Mouse (Mus musculus) layer of hippocampus, adult 8-10 months (tissue): ENCODE data around the gene Rps2. TPM values are rescaled to one million over a fixed set of nuclear protein-coding genes. Genes with fewer than 3 reads are reported as not detected.

ENCODE experiments used
- DNase-seq, 2 experiments: peaks; one replicate each; pipeline ENCODE4 v3.0.0; 2022; ENCODE audit warnings: low spot score in 2 of 2
- total RNA-seq, 4 experiments: library from RNA; stranded (reverse); gene quantifications; 2 replicates each; pipeline ENCODE4 v1.2.4; 2022

The Rps2 gene
- total RNA-seq, 4 experiments from 2014 or later: 282 to 365 (median 323) TPM

GRCm38 (mm10) chr17:24732233-24732935 lies 14.5 kb downstream of the Rps2 start:
- DNase-seq: no peak

DNA sequence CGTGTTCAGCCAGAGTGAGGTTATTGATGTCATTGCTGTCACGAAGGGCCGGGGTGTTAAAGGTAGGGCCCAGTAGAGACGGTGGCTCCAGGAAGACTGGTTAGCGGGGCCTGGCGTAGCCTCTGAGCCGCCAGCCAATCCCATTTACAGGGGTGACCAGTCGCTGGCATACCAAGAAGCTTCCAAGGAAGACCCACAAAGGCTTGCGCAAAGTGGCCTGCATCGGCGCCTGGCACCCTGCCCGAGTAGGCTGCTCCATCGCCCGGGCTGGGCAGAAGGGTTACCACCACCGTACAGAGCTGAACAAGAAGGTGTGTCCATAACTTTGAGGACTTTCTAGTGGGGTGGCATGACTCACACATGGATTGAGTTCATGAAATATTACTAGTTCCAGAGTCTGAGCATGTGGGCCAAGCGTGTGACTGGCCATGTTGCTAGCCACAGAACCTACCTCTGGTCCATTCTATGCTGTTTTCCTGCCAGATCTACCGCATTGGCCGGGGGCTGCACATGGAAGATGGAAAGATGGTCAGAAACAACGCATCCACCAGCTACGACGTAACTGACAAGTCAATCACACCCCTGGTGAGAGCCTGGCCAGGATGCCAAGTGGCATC lies 15.6 kb downstream of the Rps2 start:
- DNase-seq: no peak

DNA sequence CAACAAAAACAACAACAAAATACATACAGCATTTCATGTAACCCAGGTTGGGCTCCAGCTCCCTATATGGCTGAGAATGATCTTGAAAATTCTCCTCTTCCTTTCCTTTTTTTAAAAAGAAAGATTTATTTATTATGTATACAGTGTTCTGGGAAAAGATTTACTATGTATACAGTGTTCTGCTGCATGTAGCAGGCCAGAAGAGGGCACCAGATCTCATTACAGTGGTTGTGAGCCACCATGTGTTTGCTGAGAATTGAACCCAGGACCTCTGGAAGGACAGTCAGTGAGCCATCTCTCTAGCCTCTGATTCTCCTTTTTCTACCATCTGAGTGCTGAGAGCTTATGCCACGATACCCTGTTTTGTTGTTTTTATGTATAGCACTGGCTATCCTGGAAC lies 16.6 kb downstream of the Rps2 start:
- DNase-seq: no peak

- DNase-seq: no peak
Observed at GRCm38 (mm10) chr17:24735446-24735845, 17.5 kb downstream of the Rps2 start.

- peak; percentile 93 to 96 for DNase-seq
Observed at GRCm38 (mm10) chr17:24736330-24737051, 18.6 kb downstream of the Rps2 start, which contains the start of gene Msrb1. Gene Msrb1 (plus strand): TSS chr17:24736642.

DNA sequence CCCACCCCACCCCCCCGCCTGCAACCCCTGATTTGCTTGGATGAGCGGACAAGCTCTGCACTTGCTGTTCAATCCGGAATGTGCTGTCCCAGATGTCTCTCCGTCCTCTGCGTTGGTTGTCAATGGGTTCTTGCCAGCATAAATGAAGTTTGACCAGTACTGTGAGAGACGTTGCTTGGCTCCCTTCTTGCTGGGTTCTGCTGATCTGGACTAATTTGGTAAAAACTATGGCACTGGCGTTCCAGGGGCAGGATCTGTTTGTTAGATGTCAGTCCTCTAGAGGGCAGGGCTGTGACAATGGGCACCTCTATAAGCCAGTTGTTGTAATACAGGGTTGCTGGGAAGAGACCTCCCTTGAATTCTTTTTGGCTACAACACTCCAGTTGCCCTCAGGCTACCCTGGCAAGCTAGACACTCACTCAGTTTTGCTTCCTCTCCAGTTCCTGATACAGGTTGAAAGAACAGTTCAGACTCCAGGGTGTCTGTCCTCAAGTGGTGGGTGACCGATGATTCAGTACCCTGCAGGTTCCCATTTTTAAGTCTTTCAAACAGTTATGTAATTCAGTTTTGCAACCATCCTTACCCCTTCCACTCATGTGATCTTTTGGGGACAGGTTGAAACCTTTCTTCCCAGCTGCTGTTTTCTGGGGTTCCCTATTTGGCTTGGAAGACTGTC lies 19.4 kb downstream of the Rps2 start:
- DNase-seq: no peak

GRCm38 (mm10) chr17:24738238-24738637 lies 20.3 kb downstream of the Rps2 start:
- DNase-seq: no peak

DNA sequence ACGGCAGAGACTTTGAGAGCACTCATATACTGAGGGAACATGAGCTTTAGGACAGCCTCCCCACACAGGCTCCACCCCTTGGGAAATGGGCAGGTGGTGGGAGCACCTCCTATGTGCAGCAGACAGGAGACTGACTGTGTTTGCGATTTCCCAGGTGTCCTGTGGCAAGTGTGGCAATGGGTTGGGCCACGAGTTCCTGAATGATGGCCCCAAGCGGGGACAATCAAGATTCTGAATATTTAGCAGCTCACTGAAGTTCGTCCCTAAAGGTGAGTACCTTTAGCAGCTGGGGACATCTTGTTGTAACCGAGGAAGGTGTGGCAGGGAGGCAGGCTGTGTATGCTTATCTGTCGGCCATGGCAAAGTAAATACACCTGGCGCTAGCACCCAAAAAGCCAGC lies 22.0 kb downstream of the Rps2 start:
- DNase-seq: no peak

DNA sequence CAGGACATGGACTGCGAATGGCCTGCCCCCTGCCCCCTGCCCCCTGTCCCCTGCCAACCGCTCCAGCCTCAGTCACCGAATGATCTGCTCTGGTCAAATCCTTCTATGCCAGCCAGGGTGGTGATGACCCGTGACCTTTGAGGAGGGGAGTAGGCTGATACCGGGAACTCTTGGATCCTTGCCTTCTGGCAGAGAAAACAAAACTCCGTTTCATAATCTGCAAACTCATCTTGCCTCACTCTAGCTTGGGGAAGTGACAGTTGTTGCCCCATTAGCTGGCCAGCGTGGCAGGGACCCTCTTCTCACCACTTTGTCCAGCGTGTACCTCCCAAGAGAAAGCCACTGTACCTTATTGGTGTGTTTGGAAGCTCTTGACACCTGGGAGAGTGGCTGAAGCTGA lies 24.4 kb downstream of the Rps2 start:
- no peak for DNase-seq

DNA sequence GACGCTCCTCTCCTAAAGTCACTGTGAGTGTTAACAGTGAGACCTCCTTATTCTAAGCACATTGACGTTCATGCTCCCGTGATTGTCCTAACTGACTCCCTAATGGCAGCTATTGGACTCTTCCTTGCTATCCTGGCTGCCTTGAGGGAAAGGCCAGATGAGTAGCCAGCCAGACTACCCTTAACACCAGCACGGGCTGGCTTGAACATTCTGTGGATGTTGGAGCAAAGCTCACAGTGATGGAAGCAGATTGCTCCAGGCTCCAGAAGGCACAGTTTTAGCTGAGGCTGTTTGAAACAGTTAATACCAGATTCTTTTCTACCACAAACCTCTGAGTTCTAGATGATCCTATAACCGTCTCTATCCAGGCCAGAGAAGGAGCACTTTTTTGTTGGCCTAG lies 26.0 kb downstream of the Rps2 start:
- DNase-seq: no peak

- no peak for DNase-seq
Observed at GRCm38 (mm10) chr17:24744381-24744780, 26.5 kb downstream of the Rps2 start.

- DNase-seq: peak; percentile 68 to 92
Observed at GRCm38 (mm10) chr17:24745526-24746497, 27.9 kb downstream of the Rps2 start.

DNA sequence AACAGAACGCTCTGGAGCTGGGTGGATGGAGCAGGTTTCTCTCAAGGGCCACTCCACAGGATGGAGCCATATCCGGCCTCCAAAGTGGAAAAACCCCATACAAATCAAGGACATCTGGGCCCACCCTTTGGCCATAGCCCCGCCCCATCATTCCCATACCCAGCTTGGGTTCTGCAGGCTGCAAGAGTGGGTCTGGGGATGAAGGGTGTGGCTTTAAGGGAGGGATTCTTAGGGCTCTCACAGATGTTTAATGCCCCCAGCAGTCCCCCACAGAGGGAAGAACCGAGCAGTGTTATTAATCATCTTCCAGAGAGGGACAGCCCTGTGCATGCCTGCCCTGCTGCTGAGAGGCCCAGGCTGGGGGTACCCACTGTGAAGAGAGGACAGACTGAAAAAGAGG lies 29.1 kb downstream of the Rps2 start:
- DNase-seq: no peak

DNA sequence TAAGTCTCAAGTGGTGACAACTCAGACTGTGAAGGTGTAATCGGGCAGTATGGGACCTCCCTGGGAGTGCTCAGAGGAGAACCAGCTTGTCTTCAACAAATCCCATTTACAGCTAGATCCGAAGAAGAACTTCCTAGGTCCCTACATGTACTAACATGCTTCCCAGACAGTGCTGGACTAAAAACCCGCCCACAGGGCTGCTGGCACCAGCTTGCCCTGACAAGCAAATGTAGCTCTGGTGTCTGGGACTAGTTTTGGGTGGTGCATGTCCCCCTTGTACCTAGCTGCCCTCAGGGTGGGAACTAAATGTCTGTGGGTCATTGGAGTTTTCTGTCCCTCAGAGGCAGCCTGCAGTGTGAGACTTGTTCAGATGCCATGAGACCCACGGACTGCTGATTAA lies 33.6 kb downstream of the Rps2 start:
- no peak for DNase-seq

- no peak for DNase-seq
Observed at GRCm38 (mm10) chr17:24752415-24753394, 34.8 kb downstream of the Rps2 start, which contains the start of gene Hs3st6. Gene Hs3st6 (plus strand): TSS chr17:24752988.

DNA sequence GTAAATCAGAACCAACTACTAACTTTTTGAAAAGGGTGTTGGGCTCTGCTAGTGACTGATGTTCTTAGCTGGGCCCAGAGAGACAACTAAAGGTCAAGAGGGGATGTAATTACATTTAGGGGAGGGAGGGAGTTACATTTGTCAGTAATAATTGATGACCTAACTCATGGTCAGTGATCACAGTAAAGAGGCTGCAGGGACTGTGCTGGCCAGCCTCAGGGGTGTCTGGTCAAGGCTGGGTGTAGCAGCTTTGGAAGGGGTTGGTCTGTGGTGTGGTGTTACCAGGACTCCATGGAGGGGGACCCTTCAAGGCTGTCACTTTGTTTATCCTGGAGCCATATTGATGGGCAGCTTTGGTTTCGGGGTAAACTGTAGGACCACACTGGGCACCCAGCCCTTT lies 39.5 kb downstream of the Rps2 start:
- no peak for DNase-seq

- DNase-seq: no peak
Observed at GRCm38 (mm10) chr17:24761121-24761520, 43.2 kb downstream of the Rps2 start.

DNA sequence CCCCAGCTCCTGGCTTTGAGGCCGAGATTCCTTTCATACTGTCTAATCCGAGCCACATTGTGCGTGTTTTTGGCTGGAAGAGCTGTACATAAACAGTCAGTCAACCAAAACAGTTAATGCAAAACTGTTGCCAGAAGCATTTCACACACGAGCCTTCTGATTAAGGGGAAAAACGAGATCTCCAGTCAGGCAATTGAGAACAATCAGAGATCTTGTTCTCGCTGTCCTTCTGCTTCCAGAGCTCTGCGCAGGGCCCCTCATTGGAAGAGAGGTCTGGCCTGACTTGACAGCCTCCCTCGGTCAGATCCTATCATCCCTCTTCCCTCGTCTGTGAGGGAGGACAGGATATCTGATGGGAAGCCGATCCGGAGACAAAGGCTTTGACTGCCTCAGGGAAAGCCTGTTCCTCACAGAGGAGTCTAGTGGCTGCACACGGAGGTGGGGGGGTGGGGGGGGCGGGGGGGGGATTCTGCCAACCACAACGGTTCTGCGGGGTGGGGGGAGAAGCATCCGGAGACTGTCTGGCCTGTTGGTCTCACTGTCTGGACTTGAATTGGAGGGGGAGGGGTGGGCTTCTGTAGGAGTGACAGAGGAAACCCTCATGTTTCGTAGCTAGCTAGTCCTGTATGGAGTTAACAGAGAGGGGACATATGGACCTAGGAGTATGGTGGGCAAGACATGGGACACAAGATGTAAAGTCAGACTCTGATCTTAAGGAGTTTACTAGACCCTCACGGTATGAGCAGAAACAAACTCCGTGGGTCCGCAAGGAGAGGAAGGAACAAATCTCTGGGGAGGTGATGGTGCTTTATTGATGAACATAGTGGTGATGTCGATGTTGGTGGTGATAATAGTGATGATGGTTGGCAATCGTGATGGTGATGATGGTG lies 47.3 kb downstream of the Rps2 start:
- no peak for DNase-seq
